In the genomic region with DNA sequence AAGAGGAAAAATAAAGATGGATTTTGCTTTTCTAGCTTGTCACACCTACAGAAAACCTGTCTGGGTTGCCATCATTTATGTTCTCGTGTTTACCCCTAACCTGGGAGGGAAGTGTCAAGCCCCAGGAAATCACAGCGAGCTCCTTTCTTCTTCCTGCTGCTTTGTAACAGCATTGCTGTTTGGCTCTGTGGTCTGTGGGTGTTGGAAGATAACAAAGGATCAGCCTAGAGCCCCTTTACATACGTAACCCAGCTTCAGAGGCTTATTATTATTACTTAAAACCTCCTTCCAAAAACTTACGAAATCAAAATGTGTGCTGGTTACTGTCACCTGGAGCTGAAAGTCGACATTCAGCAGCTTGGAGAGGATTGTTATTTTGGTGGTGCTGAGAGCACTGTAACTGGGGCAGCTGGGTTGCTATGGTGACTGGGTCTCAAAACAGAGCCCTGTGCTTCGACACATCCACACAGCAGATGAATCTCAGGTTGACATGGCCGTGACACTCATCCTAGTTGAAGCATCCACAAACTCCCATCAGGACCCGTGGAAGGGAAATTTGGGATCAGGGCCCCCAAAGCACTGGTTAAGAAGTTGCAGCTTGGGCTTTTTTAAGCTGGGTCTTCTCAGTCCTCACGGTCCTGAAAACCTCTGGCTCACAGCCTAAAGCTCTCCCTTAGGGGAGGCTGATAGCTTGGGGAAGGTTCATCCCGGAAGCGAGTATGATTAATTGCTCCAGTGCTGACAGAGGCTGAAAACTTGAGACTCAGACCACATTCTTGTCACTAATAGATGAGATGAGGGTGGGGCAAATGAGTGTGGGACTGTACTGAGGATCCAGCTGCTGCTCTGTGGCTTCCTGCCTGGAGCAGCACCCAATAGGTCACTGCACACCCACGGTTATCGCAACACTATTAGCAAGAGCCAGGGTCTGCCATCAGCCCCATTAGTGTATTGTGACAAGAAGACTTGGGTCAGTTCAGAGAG, we compare ENCODE assay signal across 8 mouse cellular contexts. TPM values are rescaled to one million over a fixed set of nuclear protein-coding genes. Genes with fewer than 3 reads are reported as not detected.
DNase-seq lines count a peak whose midpoint lies in the region; ATAC-seq lines count a peak whose summit lies in the region.

No protein-coding gene starts in this region.

- peak; percentile 30 for DNase-seq in adrenal gland, adult 2 months
- DNase-seq in adrenal gland, postnatal 25 days: no peak
- peak; percentile 36 for DNase-seq in cerebellum, adult 9-11 months
- peak; percentile 72 for DNase-seq in intestine, embryonic 14.5 days (ENCODE audit: low spot score)
- peak; percentile 46 to 74 for DNase-seq in left cerebral cortex, adult 8-10 months (ENCODE audit: low spot score in 2 of 2)

- H3K9ac ChIP-seq in intestine, embryonic 14.5 days (ENCODE audit: low read length): no peak overlapping the region
- H3K9ac ChIP-seq in midbrain, embryonic 12.5 days (replicated peaks): no peak overlapping the region
- H3K9ac ChIP-seq in stomach, embryonic 16.5 days (ENCODE audit: low read length): no peak overlapping the region

- no peaks in the 10 kb centered on the region for H3K36me3 ChIP-seq in intestine, embryonic 14.5 days (ENCODE audit: control insufficient read depth, insufficient read depth, low read length)
- H3K36me3 ChIP-seq in midbrain, embryonic 12.5 days: no peaks in the 10 kb centered on the region
- H3K36me3 ChIP-seq in stomach, embryonic 16.5 days (ENCODE audit: control insufficient read depth, insufficient read depth, low read length): no peaks in the 10 kb centered on the region

- no peak overlapping the region for H3K4me3 ChIP-seq in intestine, embryonic 14.5 days (ENCODE audit: low read depth, low read length)
- H3K4me3 ChIP-seq in midbrain, embryonic 12.5 days: no peak overlapping the region
- no peak overlapping the region for H3K4me3 ChIP-seq in stomach, embryonic 16.5 days (replicated peaks; ENCODE audit: low read length)

- 21% methylated on average over 13 of the region's 13 CpGs for WGBS in intestine, embryonic 14.5 days
- WGBS in midbrain, embryonic 12.5 days: 54% methylated on average over 13 of the region's 13 CpGs
- 21% methylated on average over 13 of the region's 13 CpGs for whole genome bisulfite sequencing in stomach, embryonic 16.5 days

- H3K4me1 ChIP-seq in intestine, embryonic 14.5 days (replicated peaks; ENCODE audit: control insufficient read depth, insufficient read depth, low read length): peaks cover 10% of the 10 kb centered on the region
- H3K4me1 ChIP-seq in midbrain, embryonic 12.5 days: 0 out of 2 replicates have a peak, but pooled peaks cover 4% of the 10 kb centered on the region
- peaks cover 4% of the 10 kb centered on the region; the same call in 1 of the 2 replicates for H3K4me1 ChIP-seq in stomach, embryonic 16.5 days (ENCODE audit: control insufficient read depth, insufficient read depth, low read length)

- no peaks in the 10 kb centered on the region for H3K9me3 ChIP-seq in intestine, embryonic 14.5 days (ENCODE audit: control insufficient read depth, low read length)
- H3K9me3 ChIP-seq in midbrain, embryonic 12.5 days: no peaks in the 10 kb centered on the region
- H3K9me3 ChIP-seq in stomach, embryonic 16.5 days (replicated peaks; ENCODE audit: control insufficient read depth, low read length): no peaks in the 10 kb centered on the region

- no peaks in the 10 kb centered on the region for H3K27me3 ChIP-seq in intestine, embryonic 14.5 days (replicated peaks; ENCODE audit: control insufficient read depth, insufficient read depth, low read length)
- no peaks in the 10 kb centered on the region for H3K27me3 ChIP-seq in midbrain, embryonic 12.5 days
- H3K27me3 ChIP-seq in stomach, embryonic 16.5 days (ENCODE audit: control insufficient read depth, insufficient read depth, low read length): no peaks in the 10 kb centered on the region

- H3K27ac ChIP-seq in intestine, embryonic 14.5 days (ENCODE audit: low read depth): peak overlapping the region; percentile 57
- H3K27ac ChIP-seq in midbrain, embryonic 12.5 days (replicated peaks): no peak overlapping the region
- peak overlapping the region; percentile 24; the same call in 1 of the 2 replicates for H3K27ac ChIP-seq in stomach, embryonic 16.5 days (ENCODE audit: low read length)

- ATAC-seq in granulocyte monocyte progenitor cell, adult 5-6 weeks (replicated peaks; ENCODE audit: poor library complexity, severe bottlenecking): peak; percentile 58
- ATAC-seq in intestine, embryonic 14.5 days (replicated peaks; ENCODE audit: low FRiP score, low TSS enrichment, low read depth): peak; percentile 65
- ATAC-seq in midbrain, embryonic 12.5 days (ENCODE audit: low FRiP score, low read depth): peak; percentile 17; the same call in 1 of the 2 replicates
- ATAC-seq in stomach, embryonic 16.5 days (ENCODE audit: insufficient read depth, low FRiP score): peak; percentile 59; the same call in 1 of the 2 replicates

- peak overlapping the region; percentile 51; the same call in 1 of the 2 replicates for H3K4me2 ChIP-seq in intestine, embryonic 14.5 days (ENCODE audit: low read length)
- H3K4me2 ChIP-seq in midbrain, embryonic 12.5 days (replicated peaks): no peak overlapping the region
- peak overlapping the region; percentile 63 for H3K4me2 ChIP-seq in stomach, embryonic 16.5 days (ENCODE audit: low read depth, low read length)

RNA-seq across cellular contexts. Expression of gene Ercc4, which starts 49.7 kb away (rescaled TPM):
- total RNA-seq in adrenal gland, adult 2 months (2021): 10 to 100 TPM; 12.0 to 19.1 TPM
- polyA plus RNA-seq in adrenal gland, adult 2 months (2012; rRNA removed): 16.5 and 17.2 TPM in 2 replicates
- 18.9 and 23.0 TPM in 2 replicates for total RNA-seq in adrenal gland, postnatal 25 days (2021)
- total RNA-seq in granulocyte monocyte progenitor cell, adult 5-6 weeks (2014; fragmentation: Nextera tagmentation): 14.1 and 16.6 TPM in 2 replicates
- total RNA-seq in granulocyte monocyte progenitor cell, adult 5-6 weeks (2017): 8.0 and 9.3 TPM in 2 replicates
- polyA plus RNA-seq in intestine, embryonic 14.5 days (2014; fragmentation: Nextera tagmentation; extraction: Ambion mirVana): 13.1 and 14.9 TPM in 2 replicates
- total RNA-seq in left cerebral cortex, adult 8-10 months (2022): 10 to 100 TPM; 23.0 to 25.0 (median 23.7) TPM
- polyA plus RNA-seq in midbrain, embryonic 12.5 days (2016; fragmentation: Nextera tagmentation; extraction: Ambion mirVana): 17.6 and 19.3 TPM in 2 replicates
- 10.7 and 12.2 TPM in 2 replicates for polyA plus RNA-seq in stomach, embryonic 16.5 days (2015; fragmentation: Nextera tagmentation; extraction: Ambion mirVana)
